Mouse (Mus musculus): ENCODE data around the gene Armcx4.
"Not testable (repeated sequence)": the region's sequence is repeated elsewhere in the genome, so short reads cannot be mapped to it uniquely, and the experiment has no call there.

Armcx4 gene

GRCm38 (mm10) chrX:134686267-134686666 lies at the start of gene Armcx4:
Armcx4 (plus strand) TSS chrX:134686519.
- ATAC-seq (ENCODE audit: insufficient number of reproducible peaks, low FRiP score, low TSS enrichment), result peak; percentile 91

DNA sequence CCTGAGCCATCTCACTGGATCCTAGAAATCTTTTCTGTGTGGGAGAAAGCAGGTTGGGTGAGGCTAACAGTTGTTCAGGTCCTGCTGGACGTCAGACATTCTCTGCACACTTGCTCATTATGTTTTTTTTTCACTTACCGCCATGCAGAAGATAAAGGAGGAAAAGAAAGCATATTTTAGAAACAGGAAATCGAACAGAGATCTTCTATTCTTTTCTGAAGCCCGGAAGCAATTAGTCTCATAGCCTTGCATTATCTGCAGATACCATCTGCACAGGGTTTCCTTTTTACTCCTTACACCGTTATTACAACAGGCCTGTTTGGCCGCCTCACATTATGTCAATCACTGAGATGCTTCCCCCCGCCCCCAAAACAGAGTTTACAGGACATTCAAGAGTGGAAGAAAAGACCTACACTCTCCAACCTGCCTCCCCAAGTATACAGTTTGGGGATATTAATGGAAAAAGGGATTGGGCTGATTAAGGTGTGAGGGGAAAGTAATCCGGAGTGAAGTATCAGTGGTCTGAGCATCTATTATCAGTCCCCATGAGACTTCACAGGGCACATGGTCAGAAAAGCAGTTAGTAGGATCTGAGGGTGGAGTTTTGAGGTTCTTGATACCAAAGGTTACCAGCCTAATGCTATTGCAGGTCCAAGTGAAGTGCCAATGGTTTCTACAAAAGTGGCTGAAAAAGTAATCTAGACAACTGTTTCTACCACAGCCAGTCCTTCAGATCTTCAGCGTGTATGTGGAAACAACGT lies 45.1 kb upstream of the Armcx4 start:
- ATAC-seq (ENCODE audit: insufficient number of reproducible peaks, low FRiP score, low TSS enrichment), result no peak

GRCm38 (mm10) chrX:134646338-134646737 lies 40.0 kb upstream of the Armcx4 start:
- ATAC-seq (ENCODE audit: insufficient number of reproducible peaks, low FRiP score, low TSS enrichment), result no peak

GRCm38 (mm10) chrX:134647421-134647820 lies 38.9 kb upstream of the Armcx4 start:
- ATAC-seq (ENCODE audit: insufficient number of reproducible peaks, low FRiP score, low TSS enrichment), result no peak

GRCm38 (mm10) chrX:134648031-134648692 lies 38.2 kb upstream of the Armcx4 start:
- 0 out of 2 replicates have a peak, but pooled peaks have one; percentile 66 for ATAC-seq (ENCODE audit: insufficient number of reproducible peaks, low FRiP score, low TSS enrichment)

GRCm38 (mm10) chrX:134652061-134652460 lies 34.3 kb upstream of the Armcx4 start:
- no peak for ATAC-seq (ENCODE audit: insufficient number of reproducible peaks, low FRiP score, low TSS enrichment)

DNA sequence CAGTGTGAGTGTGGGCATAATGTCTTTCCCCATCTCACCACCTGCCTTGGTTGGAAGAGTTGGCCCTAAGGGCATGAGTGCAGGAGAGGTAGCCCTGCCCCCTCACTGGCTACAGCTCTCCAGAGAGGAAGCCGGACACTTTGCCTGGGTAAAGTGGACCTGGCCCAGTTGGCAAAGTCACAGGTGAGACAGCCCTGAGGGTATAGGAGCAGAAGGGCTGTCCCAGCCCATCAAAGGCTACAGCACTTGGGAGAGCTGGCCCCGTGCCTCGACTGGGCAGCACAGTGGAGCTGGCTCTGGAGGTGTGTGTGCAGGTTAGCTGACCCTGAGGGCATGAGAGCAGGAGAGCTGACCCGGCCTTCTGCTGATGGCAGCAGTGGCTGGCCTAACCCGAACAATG lies 24.7 kb upstream of the Armcx4 start:
- peak; percentile 31; the same call in 1 of the 2 replicates for ATAC-seq (ENCODE audit: insufficient number of reproducible peaks, low FRiP score, low TSS enrichment)

DNA sequence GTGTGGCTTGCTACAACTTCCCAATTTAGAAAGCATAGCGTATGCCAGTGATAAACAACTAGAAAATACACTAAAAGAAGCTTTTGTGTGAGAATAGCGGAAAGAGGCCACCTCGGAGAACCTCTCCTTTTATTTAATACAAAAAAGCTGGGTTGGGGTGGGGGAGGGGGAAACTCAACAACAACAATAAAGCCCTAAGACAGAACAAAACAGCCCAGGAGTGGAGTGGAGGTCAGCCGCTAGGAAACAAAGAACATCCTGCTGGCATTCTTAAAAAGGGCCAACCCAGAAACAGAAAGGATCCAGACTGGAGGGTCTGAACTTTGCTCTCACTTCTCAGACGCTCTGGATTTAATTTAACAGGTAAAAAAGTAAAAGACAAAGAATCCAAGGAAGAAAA lies 11.3 kb upstream of the Armcx4 start:
- no peak for ATAC-seq (ENCODE audit: insufficient number of reproducible peaks, low FRiP score, low TSS enrichment)

GRCm38 (mm10) chrX:134675959-134676358 lies 10.4 kb upstream of the Armcx4 start:
- ATAC-seq (ENCODE audit: insufficient number of reproducible peaks, low FRiP score, low TSS enrichment), result no peak

DNA sequence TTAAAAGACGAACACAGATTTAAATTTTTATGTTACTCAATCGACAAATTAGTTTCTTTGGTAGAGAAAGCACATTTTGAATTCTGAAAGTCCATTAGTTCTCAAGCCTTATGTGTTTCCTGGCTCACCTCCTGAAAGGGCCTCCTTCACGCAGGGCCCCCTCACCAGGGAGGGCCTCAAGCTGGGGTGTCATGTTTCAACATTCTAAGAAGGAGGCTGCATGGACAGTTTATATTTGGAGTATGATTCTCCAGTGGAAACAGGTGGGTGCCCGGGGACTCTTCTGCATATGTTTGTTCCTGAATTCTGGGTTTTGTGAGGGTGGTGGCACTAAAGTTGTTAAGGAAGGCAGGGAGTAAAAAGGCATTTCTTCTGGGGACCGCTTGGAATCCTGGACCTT lies 1.4 kb upstream of the Armcx4 start:
- ATAC-seq (ENCODE audit: insufficient number of reproducible peaks, low FRiP score, low TSS enrichment), result no peak

GRCm38 (mm10) chrX:134686739-134687171 lies 436 bp downstream of the Armcx4 start:
- ATAC-seq (ENCODE audit: insufficient number of reproducible peaks, low FRiP score, low TSS enrichment), result peak; percentile 41; the same call in 1 of the 2 replicates

DNA sequence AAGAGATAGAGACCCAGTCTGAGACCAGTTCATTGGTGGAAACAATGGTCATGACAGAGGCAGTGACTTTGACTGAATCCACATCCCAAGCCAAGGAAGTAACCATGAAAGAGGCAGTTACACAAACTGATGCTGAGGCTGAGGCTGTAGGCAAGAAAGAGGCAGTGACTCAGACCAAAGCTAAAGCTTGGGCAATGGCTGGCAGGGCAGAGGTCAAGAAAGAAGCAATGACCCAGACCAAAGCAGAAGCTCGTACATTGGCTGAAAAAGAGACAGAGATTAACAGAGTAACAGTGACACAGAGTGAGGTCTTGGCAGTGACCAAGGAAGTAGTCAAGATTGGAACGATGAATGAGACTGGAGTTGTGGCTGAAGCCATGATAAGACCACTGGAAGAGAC lies 3.4 kb downstream of the Armcx4 start:
- ATAC-seq (ENCODE audit: insufficient number of reproducible peaks, low FRiP score, low TSS enrichment), result no peak

DNA sequence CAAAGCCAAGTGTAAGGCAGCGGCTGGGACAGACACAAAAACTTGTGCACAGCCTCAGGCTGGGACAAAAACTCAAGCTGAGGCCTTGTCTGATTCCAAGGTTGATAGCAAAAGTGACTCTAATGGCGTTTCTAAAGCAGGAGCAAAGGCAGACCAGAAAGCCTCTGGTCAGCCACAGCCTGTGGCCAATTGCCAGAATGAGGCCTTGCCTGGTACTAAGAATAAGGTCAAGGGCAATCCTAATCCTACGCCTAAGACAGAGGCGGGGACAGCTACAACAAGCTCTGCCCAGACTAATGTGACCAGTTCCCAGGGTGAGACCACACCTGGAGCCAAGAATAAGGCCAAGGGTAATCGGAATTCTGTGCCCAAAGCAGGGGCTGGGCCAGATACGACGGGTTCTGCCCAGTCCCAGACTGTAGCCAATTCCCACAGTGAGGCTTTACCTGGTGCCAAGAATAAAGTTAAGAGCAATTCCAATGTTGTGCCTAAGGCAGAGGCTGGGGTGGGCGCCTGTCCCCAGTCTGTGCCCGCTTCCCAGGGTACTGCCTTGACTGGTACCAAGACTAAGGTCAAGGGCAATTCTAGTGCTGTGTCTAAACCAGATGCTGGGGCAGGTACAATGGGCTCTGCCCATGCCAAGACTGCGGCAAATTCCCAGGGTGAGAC lies 4.7 kb downstream of the Armcx4 start:
- no peak for ATAC-seq (ENCODE audit: insufficient number of reproducible peaks, low FRiP score, low TSS enrichment)

DNA sequence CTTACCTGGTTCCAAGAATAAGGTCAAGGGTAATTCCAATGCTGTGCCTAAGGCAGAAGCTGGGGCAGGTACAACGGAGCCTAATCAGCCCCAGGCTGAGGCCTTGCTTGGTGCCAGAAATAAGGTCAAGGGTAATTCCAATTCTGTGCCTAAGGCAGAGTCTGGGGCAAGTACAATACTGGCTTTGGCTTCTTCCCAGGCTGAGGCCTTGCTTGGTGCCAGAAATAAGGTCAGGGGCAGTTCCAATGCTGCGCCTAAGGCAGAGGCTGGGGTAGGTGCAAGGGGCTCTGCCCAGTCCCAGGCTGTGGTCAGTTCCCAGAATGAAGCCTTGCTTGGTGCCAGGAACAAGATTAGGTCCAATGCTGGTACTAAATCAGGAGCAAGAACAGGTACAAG lies 5.2 kb downstream of the Armcx4 start:
- ATAC-seq (ENCODE audit: insufficient number of reproducible peaks, low FRiP score, low TSS enrichment), result no peak

DNA sequence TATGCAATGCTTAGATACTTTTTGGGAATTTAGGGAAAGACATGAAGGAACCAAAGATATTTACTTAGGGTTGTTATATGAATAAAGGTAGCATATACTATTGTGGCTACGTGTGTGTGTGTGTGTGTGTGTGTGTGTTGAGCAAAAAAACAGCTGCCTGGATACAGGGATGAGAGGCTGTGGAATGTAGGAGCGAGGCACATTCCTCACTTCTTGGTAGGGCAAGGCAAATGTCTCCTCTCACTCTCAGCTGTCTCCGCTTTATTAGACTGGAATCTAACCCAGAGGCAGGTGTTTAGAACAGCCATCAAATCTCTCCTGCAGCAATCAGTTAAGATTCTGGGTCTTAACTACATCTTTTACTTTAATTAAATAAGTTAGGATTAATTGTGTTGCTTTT lies 30.5 kb downstream of the Armcx4 start:
- no peak for ATAC-seq (ENCODE audit: insufficient number of reproducible peaks, low FRiP score, low TSS enrichment)

DNA sequence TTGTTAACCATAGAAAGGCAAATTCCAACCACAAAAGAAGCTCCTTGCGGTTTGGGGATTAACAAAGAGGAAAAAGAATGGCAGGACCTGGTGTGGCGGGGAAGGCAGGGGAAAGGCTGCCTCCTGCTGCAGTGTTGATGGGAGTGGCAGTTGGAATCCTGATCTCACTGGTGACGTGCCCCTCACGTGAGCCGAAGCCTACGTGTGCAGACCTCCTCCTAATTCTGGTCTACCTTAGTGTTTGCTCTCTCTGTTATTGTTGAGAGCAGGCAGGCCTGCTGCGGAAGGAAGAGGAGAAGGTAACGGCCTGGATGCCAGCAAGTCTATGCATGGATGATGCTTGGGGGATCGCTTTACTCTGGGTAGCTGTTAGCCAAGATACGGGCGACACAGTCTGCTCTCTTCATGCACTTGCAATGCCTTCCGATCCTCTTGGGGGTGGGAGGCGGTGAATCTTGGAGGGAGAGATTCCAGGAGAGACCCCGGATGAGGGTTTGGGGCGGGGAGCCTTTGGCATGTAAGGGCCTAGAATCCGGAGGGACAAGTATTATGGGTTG lies 31.5 kb downstream of the Armcx4 start, which contains the start of gene Armcx1:
Gene Armcx1, plus strand, starts transcription at position 212 of the 557 bp plus-strand sequence.
- ATAC-seq (ENCODE audit: insufficient number of reproducible peaks, low FRiP score, low TSS enrichment), result peak; percentile 99

DNA sequence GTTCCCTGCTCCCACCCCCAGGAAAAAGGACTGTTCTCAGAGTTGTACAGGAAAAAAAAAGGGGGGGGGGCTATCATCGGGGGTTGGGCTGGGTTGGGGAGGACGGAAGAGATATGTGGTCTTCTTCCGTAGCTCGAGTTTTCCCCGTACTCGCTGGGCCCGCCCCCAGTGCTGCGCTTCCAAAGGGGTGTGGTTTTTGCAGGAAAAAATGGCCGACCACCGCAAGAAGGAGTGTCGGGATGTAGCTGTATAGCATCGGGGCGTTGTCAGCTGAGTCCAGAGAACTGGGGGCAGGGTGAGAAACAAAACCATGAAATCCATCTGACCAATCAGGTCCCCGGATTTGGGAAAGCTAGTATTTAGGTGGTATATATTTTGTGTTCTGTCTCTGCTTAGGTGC lies 32.2 kb downstream of the Armcx4 start:
- peak; percentile 65 for ATAC-seq (ENCODE audit: insufficient number of reproducible peaks, low FRiP score, low TSS enrichment)

GRCm38 (mm10) chrX:134723762-134724161 lies 37.4 kb downstream of the Armcx4 start:
- not testable (repeated sequence) for ATAC-seq (ENCODE audit: insufficient number of reproducible peaks, low FRiP score, low TSS enrichment)

- no peak for ATAC-seq (ENCODE audit: insufficient number of reproducible peaks, low FRiP score, low TSS enrichment)
These were observed 43.5 kb downstream of the Armcx4 start for GRCm38 (mm10) chrX:134729778-134730177.

GRCm38 (mm10) chrX:134737796-134738195 lies 51.5 kb downstream of the Armcx4 start:
- no peak for ATAC-seq (ENCODE audit: insufficient number of reproducible peaks, low FRiP score, low TSS enrichment)

DNA sequence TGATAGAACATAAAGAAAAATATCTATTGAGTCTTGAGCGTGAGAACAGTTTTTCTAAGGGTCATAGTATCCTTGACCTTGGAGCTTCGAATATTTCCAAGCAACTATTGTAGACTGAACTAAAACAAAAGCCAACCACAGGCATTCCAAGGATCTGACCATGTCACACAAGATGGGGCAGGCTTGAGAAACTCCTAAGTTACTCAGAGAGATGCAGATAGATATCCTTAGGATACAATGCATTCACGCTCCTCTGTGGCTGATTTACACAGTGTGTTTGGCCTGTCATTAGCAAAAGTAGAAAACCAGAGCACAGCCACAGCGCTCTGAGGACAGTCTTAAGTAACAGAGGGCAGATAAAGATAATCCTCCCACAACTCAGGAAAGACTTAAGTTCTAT lies 52.8 kb downstream of the Armcx4 start:
- ATAC-seq (ENCODE audit: insufficient number of reproducible peaks, low FRiP score, low TSS enrichment), result no peak

Measured in cerebellum, adult (tissue).